Mouse (Mus musculus) hindlimb bud, embryonic 11.5 days (tissue): ENCODE measurements at regions not wholly inside any gene's neighbourhood (a gene's known extent, or its start where the extent isn't known, plus 50 kb on each side); places are given as distances from the start of the nearest gene placed in this dataset.

ENCODE experiments used
- DNase-seq: peaks from one replicate; pipeline ENCODE4 v3.0.0-alpha.2; 2012; ENCODE audit warnings: low read depth, low spot score; ENCODE audit errors: extremely low spot score

GRCm38 (mm10) chr5:64534371-64534770 is 268.8 kb upstream of the Klf3 start:
- no peak for DNase-seq

GRCm38 (mm10) chr5:64534947-64535346 is 268.2 kb upstream of the Klf3 start:
- no peak for DNase-seq

GRCm38 (mm10) chr5:64535546-64535945 is 267.6 kb upstream of the Klf3 start:
- no peak for DNase-seq

GRCm38 (mm10) chr5:64536393-64537112 is 266.6 kb upstream of the Klf3 start:
- no peak for DNase-seq

GRCm38 (mm10) chr5:64537113-64537780 is 265.9 kb upstream of the Klf3 start:
- no peak for DNase-seq

GRCm38 (mm10) chr5:64541765-64542164 is 261.4 kb upstream of the Klf3 start:
- DNase-seq, result no peak

- DNase-seq, result no peak
Measured at GRCm38 (mm10) chr5:64555931-64556330, 247.3 kb upstream of the Klf3 start.

GRCm38 (mm10) chr5:64566451-64567390 is 236.5 kb upstream of the Klf3 start:
- DNase-seq, result no peak

GRCm38 (mm10) chr5:64567813-64568212 is 235.4 kb upstream of the Klf3 start:
- DNase-seq, result no peak

- no peak for DNase-seq
Measured at GRCm38 (mm10) chr5:64568294-64568693, 234.9 kb upstream of the Klf3 start.

- DNase-seq, result no peak
Measured at GRCm38 (mm10) chr5:64574386-64574785, 228.8 kb upstream of the Klf3 start.

GRCm38 (mm10) chr5:64575896-64576295 is 227.3 kb upstream of the Klf3 start:
- no peak for DNase-seq

GRCm38 (mm10) chr5:64576426-64577262 is 226.5 kb upstream of the Klf3 start:
- no peak for DNase-seq

- DNase-seq, result no peak
Measured at GRCm38 (mm10) chr5:64577424-64577823, 225.8 kb upstream of the Klf3 start.

GRCm38 (mm10) chr5:64578536-64578935 is 224.7 kb upstream of the Klf3 start:
- no peak for DNase-seq

- DNase-seq, result no peak
Measured at GRCm38 (mm10) chr5:64579086-64579485, 224.1 kb upstream of the Klf3 start.

GRCm38 (mm10) chr5:64579494-64580339 is 223.5 kb upstream of the Klf3 start:
- no peak for DNase-seq

GRCm38 (mm10) chr5:64580340-64580723 is 222.9 kb upstream of the Klf3 start:
- DNase-seq, result no peak

GRCm38 (mm10) chr5:64580786-64581445 is 222.3 kb upstream of the Klf3 start:
- no peak for DNase-seq
